Mouse (Mus musculus): ENCODE measurements around the gene Lhx2.

- TF ChIP-seq CTCF (IDR thresholded peaks at IDR 0.05; ENCODE audit: borderline replicate concordance, control insufficient read depth, extremely low read depth, insufficient read depth, low read length, poor library complexity) (no peak), POLR2A (IDR thresholded peaks at IDR 0.05; ENCODE audit: control insufficient read depth, extremely low read depth, insufficient read depth, low read length, poor library complexity) (no peak)
Observed at GRCm38 (mm10) chr2:38348660-38349420, 9.8 kb downstream of the Lhx2 start.
